In the genomic region with DNA sequence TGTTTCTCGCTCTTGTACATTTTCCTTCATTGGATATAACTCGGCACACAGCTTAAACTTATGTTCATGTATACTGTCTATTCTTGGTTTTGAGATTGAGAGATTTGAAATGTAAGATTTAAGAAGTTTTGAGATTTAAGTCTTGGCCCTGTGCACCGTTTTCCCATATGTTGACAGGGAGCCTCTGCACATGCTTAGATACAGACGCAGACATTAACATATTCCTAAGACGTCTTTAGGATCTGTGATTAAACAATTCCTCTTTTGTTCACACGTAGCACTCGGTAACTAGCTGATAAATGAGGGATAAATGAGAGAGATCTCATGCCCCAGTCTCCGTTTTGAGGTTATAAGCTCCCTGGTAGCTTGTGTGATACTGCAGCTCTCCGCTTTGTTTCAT, we compare ENCODE assay signal across 19 mouse cellular contexts.
DNase-seq lines count a peak whose midpoint lies in the region; ATAC-seq and TF ChIP-seq lines count a peak whose summit lies in the region.
"Had no signal": no experiment of that assay in that cellular context is flagged by ENCODE, and none has a peak within 500 bp of the region (broad histone marks: within the 10 kb centered on the region; RNA-seq: fewer than 3 reads in every experiment).

No protein-coding gene starts in this region.

- H3K9me3 ChIP-seq in hindbrain, embryonic 14.5 days (ENCODE audit: control insufficient read depth, low read length), result no peaks in the 10 kb centered on the region
- no peaks in the 10 kb centered on the region for H3K9me3 ChIP-seq in midbrain, embryonic 14.5 days (ENCODE audit: control insufficient read depth, low read length)
- no peaks in the 10 kb centered on the region for H3K9me3 ChIP-seq in embryonic facial prominence, embryonic 10.5 days
- H3K9me3 ChIP-seq: liver, embryonic 12.5 days had no signal

- H3K4me1 ChIP-seq in hindbrain, embryonic 14.5 days (replicated peaks; ENCODE audit: control insufficient read depth, insufficient read depth, low read length), result peaks cover 64% of the 10 kb centered on the region
- H3K4me1 ChIP-seq in midbrain, embryonic 14.5 days (ENCODE audit: control insufficient read depth, insufficient read depth, low read length), result peaks cover 54% of the 10 kb centered on the region
- peaks cover 60% of the 10 kb centered on the region for H3K4me1 ChIP-seq in embryonic facial prominence, embryonic 10.5 days

- no peak for DNase-seq in gastrocnemius, adult 2 months
- DNase-seq in gastrocnemius, postnatal 10 days, result no peak
- DNase-seq in hindbrain, embryonic 14.5 days (ENCODE audit: low spot score), result no peak
- no peak for DNase-seq in midbrain, embryonic 14.5 days
- no peak for DNase-seq in embryonic facial prominence, embryonic 10.5 days (ENCODE audit: low spot score)
- DNase-seq in adrenal gland, postnatal 10 days, result no peak
- DNase-seq in right cerebral cortex, postnatal 14 days, result no peak
- no peak for DNase-seq in urinary bladder, postnatal 10 days (ENCODE audit: low spot score)
- DNase-seq: adrenal gland, adult 8-10 months; cerebellum, adult 18-20 months; cerebellum, postnatal 36 days; spleen, adult 18-20 months; thymus, postnatal 25 days had no signal

- no peak overlapping the region for H3K4me3 ChIP-seq in gastrocnemius, adult 2 months
- no peak overlapping the region for H3K4me3 ChIP-seq in hindbrain, embryonic 14.5 days (replicated peaks; ENCODE audit: low read length)
- no peak overlapping the region for H3K4me3 ChIP-seq in midbrain, embryonic 14.5 days (replicated peaks; ENCODE audit: low read depth, low read length)
- no peak overlapping the region for H3K4me3 ChIP-seq in embryonic facial prominence, embryonic 10.5 days
- H3K4me3 ChIP-seq: liver, embryonic 12.5 days had no signal

- peak overlapping the region; percentile 74 for H3K27ac ChIP-seq in gastrocnemius, adult 2 months
- peak overlapping the region; percentile 88 for H3K27ac ChIP-seq in hindbrain, embryonic 14.5 days
- peak overlapping the region; percentile 84 for H3K27ac ChIP-seq in midbrain, embryonic 14.5 days (replicated peaks; ENCODE audit: low read depth, low read length)
- no peak overlapping the region for H3K27ac ChIP-seq in embryonic facial prominence, embryonic 10.5 days (replicated peaks)
- H3K27ac ChIP-seq: kidney, postnatal 0 days; liver, embryonic 12.5 days had no signal

- no peak for ATAC-seq in hindbrain, embryonic 14.5 days (ENCODE audit: low FRiP score)
- ATAC-seq in midbrain, embryonic 14.5 days (ENCODE audit: low FRiP score, low TSS enrichment), result no peak
- ATAC-seq: intestine, embryonic 16.5 days; liver, embryonic 12.5 days had no signal

- 30% methylated on average over 9 of the region's 9 CpGs for WGBS in hindbrain, embryonic 14.5 days
- 29% methylated on average over 9 of the region's 9 CpGs for WGBS in midbrain, embryonic 14.5 days
- WGBS in embryonic facial prominence, embryonic 10.5 days, result 72% methylated on average over 9 of the region's 9 CpGs

- H3K36me3 ChIP-seq in hindbrain, embryonic 14.5 days (replicated peaks; ENCODE audit: control insufficient read depth, insufficient read depth), result no peaks in the 10 kb centered on the region
- no peaks in the 10 kb centered on the region for H3K36me3 ChIP-seq in midbrain, embryonic 14.5 days (ENCODE audit: control insufficient read depth, insufficient read depth, low read length)
- H3K36me3 ChIP-seq in embryonic facial prominence, embryonic 10.5 days (replicated peaks), result no peaks in the 10 kb centered on the region
- H3K36me3 ChIP-seq: liver, embryonic 12.5 days had no signal

- peak overlapping the region; percentile 52 for H3K4me2 ChIP-seq in hindbrain, embryonic 14.5 days (replicated peaks)
- peak overlapping the region; percentile 47 for H3K4me2 ChIP-seq in midbrain, embryonic 14.5 days (ENCODE audit: low read length)
- H3K4me2 ChIP-seq: heart, embryonic 11.5 days; liver, embryonic 12.5 days had no signal

- no peak for TF ChIP-seq CTCF in gastrocnemius, adult 2 months (IDR thresholded peaks at IDR 0.05)

- H3K9ac ChIP-seq in hindbrain, embryonic 14.5 days, result peak overlapping the region; percentile 48
- H3K9ac ChIP-seq in midbrain, embryonic 14.5 days (replicated peaks; ENCODE audit: low read length), result no peak overlapping the region
- H3K9ac ChIP-seq: liver, embryonic 12.5 days; lung, embryonic 14.5 days had no signal

- no peaks in the 10 kb centered on the region for H3K27me3 ChIP-seq in hindbrain, embryonic 14.5 days (ENCODE audit: control insufficient read depth, insufficient read depth, low read length)
- H3K27me3 ChIP-seq in midbrain, embryonic 14.5 days (ENCODE audit: control insufficient read depth, insufficient read depth, low read length), result no peaks in the 10 kb centered on the region
- H3K27me3 ChIP-seq in embryonic facial prominence, embryonic 10.5 days (replicated peaks; ENCODE audit: low read depth, poor library complexity, severe bottlenecking), result no peaks in the 10 kb centered on the region
- H3K27me3 ChIP-seq: CH12.LX; liver, embryonic 12.5 days had no signal

- intact Hi-C loops in gastrocnemius, adult 2 months (cut with DNase I), result no loop called here
